Mouse (Mus musculus): ENCODE measurements around the gene Rabggta. TPM values are rescaled to one million over a fixed set of nuclear protein-coding genes. Genes with fewer than 3 reads are reported as not detected.
A peak's percentile ranks its signal among the peaks of the same experiment; 100 is the strongest.

The Rabggta gene
- polyA plus RNA-seq, 1 experiment from 2014 or later: 60.6 TPM

GRCm38 (mm10) chr14:55677615-55678014 is 44.4 kb downstream of the Rabggta start:
- ATAC-seq (ENCODE audit: low FRiP score, low read depth): no peak
- Histone ChIP-seq H3K9ac (no peak overlapping the region), H3K4me1 (replicated peaks) (peaks cover 18% of the 10 kb centered on the region), H3K9me3 (no peaks in the 10 kb centered on the region), H3K27ac (replicated peaks) (no peak overlapping the region), H3K27me3 (no peaks in the 10 kb centered on the region), H3K4me2 (no peak overlapping the region), H3K36me3 (peaks cover 45% of the 10 kb centered on the region), H3K4me3 (no peak overlapping the region)
- WGBS: 93% methylated on average over 4 of the region's 4 CpGs

GRCm38 (mm10) chr14:55672741-55673060 is 49.4 kb downstream of the Rabggta start:
- H3K4me1 ChIP-seq (replicated peaks): peaks cover 28% of the 10 kb centered on the region
- peak overlapping the region; percentile 65 for H3K4me2 ChIP-seq
- peak overlapping the region; percentile 65 for H3K4me3 ChIP-seq
- peaks cover 27% of the 10 kb centered on the region for H3K36me3 ChIP-seq
- peak overlapping the region; percentile 45 for H3K9ac ChIP-seq
- ATAC-seq (ENCODE audit: low FRiP score, low read depth): no peak
- WGBS: 88% methylated on average over 7 of the region's 7 CpGs
- H3K27me3 ChIP-seq: no peaks in the 10 kb centered on the region
- peak overlapping the region; percentile 93; the same call in 1 of the 2 replicates for H3K27ac ChIP-seq (replicated peaks)
- no peaks in the 10 kb centered on the region for H3K9me3 ChIP-seq

- peak within 1 kb of the TSS; percentile 67 for H3K9ac ChIP-seq
- H3K27ac ChIP-seq (replicated peaks): peak within 1 kb of the TSS; percentile 93
- peaks cover 28% of the 10 kb centered on the region for H3K4me1 ChIP-seq (replicated peaks)
- H3K4me2 ChIP-seq: peak within 1 kb of the TSS; percentile 65
- peak within 1 kb of the TSS; percentile 65 for H3K4me3 ChIP-seq
- H3K27me3 ChIP-seq: no peaks in the 10 kb centered on the region
- H3K9me3 ChIP-seq: no peaks in the 10 kb centered on the region
- ATAC-seq (ENCODE audit: low FRiP score, low read depth): peak; percentile 98
- H3K36me3 ChIP-seq: peaks cover 21% of the 10 kb centered on the region
- WGBS: under 1% methylated on average over 38 of the region's 38 CpGs
Observed at GRCm38 (mm10) chr14:55671833-55672740, 50.0 kb downstream of the Rabggta start, which contains the start of the genes Gmpr2 and Nedd8. TSS of gene Gmpr2 (plus strand) at chr14:55671941. TSS of gene Nedd8 (minus strand) at chr14:55672124.

GRCm38 (mm10) chr14:55671486-55671832 is 50.6 kb downstream of the Rabggta start:
- Histone ChIP-seq H3K27me3 (no peaks in the 10 kb centered on the region), H3K9ac (peak overlapping the region; percentile 67), H3K36me3 (peaks cover 19% of the 10 kb centered on the region), H3K4me3 (peak overlapping the region; percentile 65), H3K4me2 (peak overlapping the region; percentile 65), H3K4me1 (replicated peaks) (peaks cover 28% of the 10 kb centered on the region), H3K9me3 (no peaks in the 10 kb centered on the region), H3K27ac (replicated peaks) (peak overlapping the region; percentile 93)
- peak; percentile 63 for ATAC-seq (ENCODE audit: low FRiP score, low read depth)
- WGBS: under 1% methylated on average over 12 of the region's 12 CpGs

Other genes with a start within 250 kb of the Rabggta start
- gene Dhrs4, start 243.5 kb downstream of the Rabggta start, polyA plus RNA-seq (2015; fragmentation: Nextera tagmentation; extraction: Ambion mirVana): 25.2 and 26.3 TPM in 2 replicates
- 26.3 and 30.5 TPM in 2 replicates for gene Carmil3, start 231.6 kb downstream of the Rabggta start, polyA plus RNA-seq (2015; fragmentation: Nextera tagmentation; extraction: Ambion mirVana)
- gene Cpne6, start 211.8 kb downstream of the Rabggta start, polyA plus RNA-seq (2015; fragmentation: Nextera tagmentation; extraction: Ambion mirVana): 6.4 and 9.9 TPM in 2 replicates
- gene Nrl, start 197.3 kb downstream of the Rabggta start, polyA plus RNA-seq (2015; fragmentation: Nextera tagmentation; extraction: Ambion mirVana): 0.10 and 0.22 TPM in 2 replicates
- gene Pck2, start 182.0 kb downstream of the Rabggta start, polyA plus RNA-seq (2015; fragmentation: Nextera tagmentation; extraction: Ambion mirVana): 28.6 and 29.4 TPM in 2 replicates
- gene Dcaf11, start 162.3 kb downstream of the Rabggta start, polyA plus RNA-seq (2015; fragmentation: Nextera tagmentation; extraction: Ambion mirVana): 111 and 114 TPM in 2 replicates
- 1.0 and 1.1 TPM in 2 replicates for gene A730061H03Rik, start 161.9 kb downstream of the Rabggta start, polyA plus RNA-seq (2015; fragmentation: Nextera tagmentation; extraction: Ambion mirVana)
- 0.17 and 0.41 TPM in 2 replicates for gene Fitm1, start 146.6 kb downstream of the Rabggta start, polyA plus RNA-seq (2015; fragmentation: Nextera tagmentation; extraction: Ambion mirVana)
- 221 and 222 TPM in 2 replicates for gene Psme1, start 144.1 kb downstream of the Rabggta start, polyA plus RNA-seq (2015; fragmentation: Nextera tagmentation; extraction: Ambion mirVana)
- 42.0 and 48.9 TPM in 2 replicates for gene Emc9, start 137.0 kb downstream of the Rabggta start, polyA plus RNA-seq (2015; fragmentation: Nextera tagmentation; extraction: Ambion mirVana)
- 178 and 204 TPM in 2 replicates for gene Psme2, start 131.2 kb downstream of the Rabggta start, polyA plus RNA-seq (2015; fragmentation: Nextera tagmentation; extraction: Ambion mirVana)
- 20.1 and 25.7 TPM in 2 replicates for gene Rnf31, start 130.6 kb downstream of the Rabggta start, polyA plus RNA-seq (2015; fragmentation: Nextera tagmentation; extraction: Ambion mirVana)
- gene Irf9, start 118.7 kb downstream of the Rabggta start, polyA plus RNA-seq (2015; fragmentation: Nextera tagmentation; extraction: Ambion mirVana): 9.7 and 10.2 TPM in 2 replicates
- gene Rec8, start 104.2 kb downstream of the Rabggta start, polyA plus RNA-seq (2015; fragmentation: Nextera tagmentation; extraction: Ambion mirVana): 14.6 and 17.8 TPM in 2 replicates
- 119 and 126 TPM in 2 replicates for gene Ipo4, start 86.3 kb downstream of the Rabggta start, polyA plus RNA-seq (2015; fragmentation: Nextera tagmentation; extraction: Ambion mirVana)
- gene Gm49378, start 84.4 kb downstream of the Rabggta start, polyA plus RNA-seq (2015; fragmentation: Nextera tagmentation; extraction: Ambion mirVana): 0.93 and 2.3 TPM in 2 replicates
- 63.4 and 64.6 TPM in 2 replicates for gene Tm9sf1, start 78.5 kb downstream of the Rabggta start, polyA plus RNA-seq (2015; fragmentation: Nextera tagmentation; extraction: Ambion mirVana)
- 0.30 and 0.40 TPM in 2 replicates for gene Tssk4, start 72.1 kb downstream of the Rabggta start, polyA plus RNA-seq (2015; fragmentation: Nextera tagmentation; extraction: Ambion mirVana)
- 74.3 and 74.7 TPM in 2 replicates for gene Mdp1, start 61.8 kb downstream of the Rabggta start, polyA plus RNA-seq (2015; fragmentation: Nextera tagmentation; extraction: Ambion mirVana)
- gene Gmpr2, start 50.3 kb downstream of the Rabggta start, polyA plus RNA-seq (2015; fragmentation: Nextera tagmentation; extraction: Ambion mirVana): 45.7 TPM in 2 replicates
- 554 and 597 TPM in 2 replicates for gene Nedd8, start 50.1 kb downstream of the Rabggta start, polyA plus RNA-seq (2015; fragmentation: Nextera tagmentation; extraction: Ambion mirVana)
- 24.9 and 27.0 TPM in 2 replicates for gene Tinf2, start 40.4 kb downstream of the Rabggta start, polyA plus RNA-seq (2015; fragmentation: Nextera tagmentation; extraction: Ambion mirVana)
- gene Tgm1, start 8.3 kb downstream of the Rabggta start, polyA plus RNA-seq (2015; fragmentation: Nextera tagmentation; extraction: Ambion mirVana): 0.31 and 0.60 TPM in 2 replicates
- 75.6 and 81.8 TPM in 2 replicates for gene Dhrs1, start 23.4 kb upstream of the Rabggta start, polyA plus RNA-seq (2015; fragmentation: Nextera tagmentation; extraction: Ambion mirVana)
- gene Nop9, start 23.4 kb upstream of the Rabggta start, polyA plus RNA-seq (2015; fragmentation: Nextera tagmentation; extraction: Ambion mirVana): 29.4 and 29.8 TPM in 2 replicates
- gene Cideb, start 36.2 kb upstream of the Rabggta start, polyA plus RNA-seq (2015; fragmentation: Nextera tagmentation; extraction: Ambion mirVana): 0.26 and 0.39 TPM in 2 replicates
- 0.54 and 0.84 TPM in 2 replicates for gene Ltb4r2, start 39.2 kb upstream of the Rabggta start, polyA plus RNA-seq (2015; fragmentation: Nextera tagmentation; extraction: Ambion mirVana)
- gene Ltb4r1, start 43.7 kb upstream of the Rabggta start, polyA plus RNA-seq (2015; fragmentation: Nextera tagmentation; extraction: Ambion mirVana): 0.91 and 0.93 TPM in 2 replicates
- 4.0 and 5.0 TPM in 2 replicates for gene Adcy4, start 61.8 kb upstream of the Rabggta start, polyA plus RNA-seq (2015; fragmentation: Nextera tagmentation; extraction: Ambion mirVana)
- 1.6 and 2.0 TPM in 2 replicates for gene Ripk3, start 66.6 kb upstream of the Rabggta start, polyA plus RNA-seq (2015; fragmentation: Nextera tagmentation; extraction: Ambion mirVana)
- 10.3 and 10.9 TPM in 2 replicates for gene Nfatc4, start 100.9 kb upstream of the Rabggta start, polyA plus RNA-seq (2015; fragmentation: Nextera tagmentation; extraction: Ambion mirVana)
- gene Nynrin, start 131.7 kb upstream of the Rabggta start, polyA plus RNA-seq (2015; fragmentation: Nextera tagmentation; extraction: Ambion mirVana): 11.2 and 11.8 TPM in 2 replicates
- gene Cbln3, start 162.1 kb upstream of the Rabggta start, polyA plus RNA-seq (2015; fragmentation: Nextera tagmentation; extraction: Ambion mirVana): 0.51 and 0.52 TPM in 2 replicates
- gene Khnyn, start 162.7 kb upstream of the Rabggta start, polyA plus RNA-seq (2015; fragmentation: Nextera tagmentation; extraction: Ambion mirVana): 10.7 and 10.9 TPM in 2 replicates
- gene Sdr39u1, start 178.0 kb upstream of the Rabggta start, polyA plus RNA-seq (2015; fragmentation: Nextera tagmentation; extraction: Ambion mirVana): 148 and 159 TPM in 2 replicates
- gene Cma1, start 222.4 kb upstream of the Rabggta start, polyA plus RNA-seq (2015; fragmentation: Nextera tagmentation; extraction: Ambion mirVana): 0.18 and 0.55 TPM in 2 replicates
- not detected in 2 replicates for gene Cma2, start 228.7 kb upstream of the Rabggta start, polyA plus RNA-seq (2015; fragmentation: Nextera tagmentation; extraction: Ambion mirVana)

All from hindbrain, embryonic 15.5 days (tissue).